Mouse (Mus musculus) liver, embryonic 14.5 days (tissue): ENCODE data around the gene A1cf. TPM values are rescaled to one million over a fixed set of nuclear protein-coding genes. Genes with fewer than 3 reads are reported as not detected.

Source experiments
- ATAC-seq: fragments of 200-750 bp; cut with Nextera tagmentation; 2 replicates; pipeline ENCODE4 v1.8.0; 2017; ENCODE audit warnings: moderate number of reproducible peaks, mild to moderate bottlenecking, moderate library complexity; ENCODE audit not compliant: insufficient read depth
- DNase-seq, 3 experiments: peaks; one replicate each; pipeline ENCODE4 v3.0.0-alpha.2; 2012 to 2013; ENCODE audit warnings: low read depth in 3 of 3, low spot score in 3 of 3
- H3K27ac ChIP-seq: fragments of 300-500 bp; sonication (generic); 2 replicates; pipeline ENCODE4 v1.5.1; 2014; ENCODE audit warnings: moderate library complexity, mild to moderate bottlenecking, control low read depth, inconsistent platforms
- H3K27me3 ChIP-seq: fragments of 300-500 bp; sonication (generic); 2 replicates; pipeline ENCODE4 v1.6.1; 2014; ENCODE audit warnings: mild to moderate bottlenecking, low read length, moderate library complexity; ENCODE audit not compliant: control insufficient read depth, insufficient read depth
- H3K36me3 ChIP-seq: fragments of 300-500 bp; sonication (generic); replicated peaks from 2 replicates; pipeline ENCODE4 v1.6.1; 2014; ENCODE audit warnings: low read depth; ENCODE audit not compliant: control insufficient read depth, insufficient read depth
- H3K4me1 ChIP-seq, 2 experiments: fragments of 200-500 bp in 1 of 2; fragments of 300-500 bp in 1 of 2; sonication (generic) in 1 of 2; replicated peaks; 2 replicates each; pipeline ENCODE4 v1.6.1; 2012 to 2014; ENCODE audit warnings: antibody characterized with exemption in 1 of 2, inconsistent platforms in 1 of 2, low read length in 1 of 2; ENCODE audit not compliant: control insufficient read depth in 2 of 2, insufficient read depth in 2 of 2
- H3K4me2 ChIP-seq: fragments of 300-500 bp; sonication (generic); 2 replicates; pipeline ENCODE4 v1.6.1; 2014; ENCODE audit warnings: low read depth, mild to moderate bottlenecking, control low read depth, moderate library complexity
- H3K4me3 ChIP-seq, 2 experiments: fragments of 200-500 bp in 1 of 2; fragments of 300-500 bp in 1 of 2; sonication (generic) in 1 of 2; 2 replicates each; pipeline ENCODE4 v1.5.1; 2012 to 2014; ENCODE audit warnings: low read depth in 2 of 2, low read length in 2 of 2, mild to moderate bottlenecking in 2 of 2, control low read depth in 1 of 2, inconsistent platforms in 1 of 2, moderate library complexity in 1 of 2; ENCODE audit not compliant: insufficient read depth in 1 of 2
- H3K9ac ChIP-seq: fragments of 300-500 bp; sonication (generic); replicated peaks from 2 replicates; pipeline ENCODE4 v1.6.1; 2014; ENCODE audit warnings: mild to moderate bottlenecking, control low read depth, moderate library complexity
- H3K9me3 ChIP-seq: fragments of 300-500 bp; sonication (generic); 2 replicates; pipeline ENCODE4 v1.6.1; 2016; ENCODE audit warnings: low read length, mixed read lengths; ENCODE audit not compliant: control insufficient read depth
- CTCF ChIP-seq: IDR thresholded peaks from 2 replicates; pipeline ENCODE4 v1.5.1; 2016; ENCODE audit warnings: antibody characterized with exemption, low read depth, control low read depth
- EP300 ChIP-seq: IDR thresholded peaks from 2 replicates; pipeline ENCODE4 v1.6.1; 2016; ENCODE audit warnings: antibody characterized with exemption, low read depth
- WGBS: fragments of 180-500 bp; shearing (Covaris S2); extraction: QIAGEN DNeasy Blood & Tissue Kit; methylation state at CpG from one replicate; pipeline ENCODE4 v1.1.7; 2014; ENCODE audit not compliant: insufficient replicate concordance; 5-methylcytosine and 5-hydroxymethylcytosine counted together
- polyA plus RNA-seq, 2 experiments: library from polyadenylated mRNA; depleted of rRNA in 1 of 2; stranded (reverse) in 1 of 2; unstranded in 1 of 2; fragments of >200 nt; fragmentation: Nextera tagmentation in 1 of 2; extraction: Ambion mirVana in 1 of 2; gene quantifications; 2 replicates each; pipeline versions ENCODE4 v1.2.1 to v1.2.3; 2012 to 2014

A1cf gene
- polyA plus RNA-seq, 2 experiments: 3.4 to 6.3 TPM

DNA sequence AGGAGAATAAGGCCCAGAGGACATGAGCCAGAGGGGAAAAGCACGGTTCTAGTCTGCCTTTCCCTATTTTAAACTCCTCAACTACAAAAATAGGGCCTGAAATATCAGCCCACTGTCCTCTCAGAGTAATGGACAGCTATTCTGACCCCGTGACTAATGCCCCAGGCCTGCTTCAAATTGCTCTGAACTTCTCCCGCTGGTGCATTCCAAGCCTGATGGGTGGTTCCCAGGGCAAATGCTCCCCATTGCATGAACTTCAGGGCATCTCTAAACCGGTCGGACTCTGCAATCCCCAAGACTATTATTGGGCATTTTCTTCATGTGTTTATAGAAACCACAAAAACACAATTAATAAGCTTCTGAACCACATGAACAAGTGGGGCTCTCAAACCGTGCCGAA, 37.1 kb downstream of the A1cf start:
- no peaks in the 10 kb centered on the region for H3K36me3 ChIP-seq
- peaks cover 0 to 1% of the 10 kb centered on the region in 2 experiments; a peak in 1 of 4 replicates for H3K4me1 ChIP-seq
- no peak overlapping the region for H3K9ac ChIP-seq
- no peak overlapping the region for H3K4me3 ChIP-seq
- no peak overlapping the region for H3K4me2 ChIP-seq
- H3K27ac ChIP-seq: no peak overlapping the region
- ATAC-seq (no peak), DNase-seq (no peak)
- no peaks in the 10 kb centered on the region for H3K9me3 ChIP-seq
- TF ChIP-seq CTCF: no peak
- TF ChIP-seq EP300: no peak
- WGBS: 62% methylated on average over 7 of the region's 7 CpGs
- H3K27me3 ChIP-seq: no peaks in the 10 kb centered on the region

GRCm38 (mm10) chr19:31910423-31910822, 41.9 kb downstream of the A1cf start:
- Histone ChIP-seq H3K27me3 (no peaks in the 10 kb centered on the region), H3K9ac (no peak overlapping the region), H3K27ac (no peak overlapping the region), H3K9me3 (no peaks in the 10 kb centered on the region), H3K4me2 (no peak overlapping the region), H3K36me3 (no peaks in the 10 kb centered on the region), H3K4me1 (peaks cover 0 to 1% of the 10 kb centered on the region in 2 experiments; a peak in 1 of 4 replicates), H3K4me3 (no peak overlapping the region)
- TF ChIP-seq EP300: no peak
- TF ChIP-seq CTCF: no peak
- WGBS: 20% methylated on average over 6 of the region's 6 CpGs
- ATAC-seq (no peak), DNase-seq (no peak)

- no peaks in the 10 kb centered on the region for H3K27me3 ChIP-seq
- no peaks in the 10 kb centered on the region; a peak in 1 of 4 replicates for H3K4me1 ChIP-seq
- 52% methylated on average over 4 of the region's 4 CpGs for WGBS
- no peak overlapping the region for H3K9ac ChIP-seq
- no peak overlapping the region for H3K27ac ChIP-seq
- no peak for ATAC-seq
- no peaks in the 10 kb centered on the region for H3K9me3 ChIP-seq
- H3K4me2 ChIP-seq: no peak overlapping the region
- no peaks in the 10 kb centered on the region for H3K36me3 ChIP-seq
- DNase-seq: no peak
- TF ChIP-seq EP300 (no peak), CTCF (no peak)
- no peak overlapping the region for H3K4me3 ChIP-seq
These were observed 45.4 kb downstream of the A1cf start for GRCm38 (mm10) chr19:31913946-31914345.

- H3K9ac ChIP-seq: no peak overlapping the region
- H3K9me3 ChIP-seq: no peaks in the 10 kb centered on the region
- H3K4me1 ChIP-seq: no peaks in the 10 kb centered on the region
- H3K4me2 ChIP-seq: no peak overlapping the region
- 76% methylated on average over 4 of the region's 4 CpGs for WGBS
- TF ChIP-seq EP300 (no peak), CTCF (no peak)
- no peak overlapping the region for H3K27ac ChIP-seq
- H3K36me3 ChIP-seq: no peaks in the 10 kb centered on the region
- no peak overlapping the region for H3K4me3 ChIP-seq
- DNase-seq (no peak), ATAC-seq (no peak)
- H3K27me3 ChIP-seq: no peaks in the 10 kb centered on the region
These were observed 51.8 kb downstream of the A1cf start for GRCm38 (mm10) chr19:31920357-31920756.

- DNase-seq (no peak), ATAC-seq (no peak)
- WGBS: 52% methylated on average over 5 of the region's 5 CpGs
- no peak overlapping the region for H3K9ac ChIP-seq
- H3K27ac ChIP-seq: no peak overlapping the region
- H3K4me1 ChIP-seq: no peaks in the 10 kb centered on the region
- H3K9me3 ChIP-seq: no peaks in the 10 kb centered on the region
- no peaks in the 10 kb centered on the region for H3K36me3 ChIP-seq
- H3K4me2 ChIP-seq: no peak overlapping the region
- no peak for TF ChIP-seq EP300
- no peak overlapping the region for H3K4me3 ChIP-seq
- H3K27me3 ChIP-seq: no peaks in the 10 kb centered on the region
These were observed 53.3 kb downstream of the A1cf start for GRCm38 (mm10) chr19:31921852-31922251.
